Mouse (Mus musculus) cerebellum, adult 8-10 months (tissue): ENCODE measurements around the gene Emsy.

ENCODE experiments used
- DNase-seq: peaks from one replicate; pipeline ENCODE4 v3.0.0; 2022

Emsy gene

DNA sequence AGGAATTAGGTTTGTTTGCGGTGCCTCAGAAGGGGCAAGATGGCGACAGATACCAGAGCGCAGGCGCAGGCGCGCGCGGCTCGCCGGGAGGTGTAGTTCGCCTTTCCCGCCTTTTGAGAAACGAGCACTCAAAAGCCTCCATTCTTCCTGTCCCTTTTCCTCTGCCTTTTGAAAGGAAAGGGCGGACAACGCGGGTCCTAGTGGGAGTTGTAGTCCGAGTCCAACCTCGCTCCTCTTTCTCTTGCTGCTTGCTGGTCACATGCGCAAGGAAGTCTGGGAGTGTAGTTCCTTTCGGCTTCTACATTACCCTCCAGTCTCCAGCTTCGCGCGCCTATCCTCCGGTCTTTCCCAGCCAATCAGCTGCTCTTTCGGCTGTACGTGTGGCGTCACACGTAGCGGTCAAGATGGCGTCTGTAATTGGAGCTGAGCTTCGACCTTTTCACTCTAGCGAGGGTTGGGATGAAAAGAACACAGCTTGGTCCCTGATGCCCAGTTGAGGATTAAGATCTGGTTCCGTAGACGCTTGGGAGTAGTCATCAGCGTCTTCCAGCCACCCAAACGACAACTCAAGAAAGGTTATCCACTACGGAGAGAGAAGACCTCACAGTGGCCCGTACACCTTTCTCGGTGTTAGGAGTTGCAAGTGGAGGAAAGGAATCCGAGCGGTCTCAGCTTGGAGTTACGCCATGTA, at the start of gene Emsy:
Emsy (minus strand) TSS at position 253 of the 691 bp plus-strand sequence.
- peak; percentile 92 for DNase-seq

DNA sequence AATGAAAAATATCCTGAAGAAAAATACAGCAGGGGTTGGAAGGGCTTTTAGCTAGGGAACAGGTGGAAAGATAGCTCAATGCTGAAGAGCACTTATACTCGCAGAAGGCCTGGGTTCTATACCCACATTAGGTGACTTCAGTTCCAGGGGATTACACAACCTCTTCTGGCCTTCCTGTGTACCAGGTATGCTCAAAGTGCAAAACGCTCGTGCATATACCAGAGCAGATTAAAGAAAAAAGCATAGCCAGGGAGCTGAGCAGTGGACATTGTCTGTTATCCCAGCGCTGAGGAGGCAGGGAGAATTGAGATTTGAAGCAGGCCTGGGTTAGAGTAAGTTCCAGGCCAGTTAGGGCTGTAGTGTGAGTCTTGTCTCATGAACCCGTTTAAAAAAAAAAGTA, 47.7 kb upstream of the Emsy start:
- no peak for DNase-seq

DNA sequence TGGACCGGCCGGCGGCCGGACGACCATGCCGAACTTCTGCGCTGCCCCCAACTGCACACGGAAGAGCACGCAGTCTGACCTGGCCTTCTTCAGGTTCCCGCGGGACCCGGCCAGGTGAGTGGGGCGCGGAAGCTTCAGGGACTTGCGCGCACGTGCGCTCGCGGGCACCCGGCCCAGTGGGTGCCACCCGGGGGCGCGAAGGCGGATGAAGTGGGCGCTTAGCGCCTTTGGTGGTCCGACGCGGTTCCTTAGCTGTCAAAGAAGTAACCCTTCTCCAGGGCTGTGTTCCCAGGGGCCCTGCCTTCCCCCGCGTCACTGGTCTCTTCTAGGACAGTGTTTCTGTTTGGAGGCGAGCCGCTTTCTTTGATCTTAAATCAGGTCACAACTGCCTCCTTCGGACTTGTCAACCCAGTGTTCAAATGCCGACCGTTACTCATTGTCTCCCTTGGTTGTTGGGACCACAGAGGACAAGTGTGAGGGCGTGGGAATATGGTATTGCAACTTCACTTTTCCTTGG, 46.8 kb upstream of the Emsy start:
- DNase-seq, result peak; percentile 37

DNA sequence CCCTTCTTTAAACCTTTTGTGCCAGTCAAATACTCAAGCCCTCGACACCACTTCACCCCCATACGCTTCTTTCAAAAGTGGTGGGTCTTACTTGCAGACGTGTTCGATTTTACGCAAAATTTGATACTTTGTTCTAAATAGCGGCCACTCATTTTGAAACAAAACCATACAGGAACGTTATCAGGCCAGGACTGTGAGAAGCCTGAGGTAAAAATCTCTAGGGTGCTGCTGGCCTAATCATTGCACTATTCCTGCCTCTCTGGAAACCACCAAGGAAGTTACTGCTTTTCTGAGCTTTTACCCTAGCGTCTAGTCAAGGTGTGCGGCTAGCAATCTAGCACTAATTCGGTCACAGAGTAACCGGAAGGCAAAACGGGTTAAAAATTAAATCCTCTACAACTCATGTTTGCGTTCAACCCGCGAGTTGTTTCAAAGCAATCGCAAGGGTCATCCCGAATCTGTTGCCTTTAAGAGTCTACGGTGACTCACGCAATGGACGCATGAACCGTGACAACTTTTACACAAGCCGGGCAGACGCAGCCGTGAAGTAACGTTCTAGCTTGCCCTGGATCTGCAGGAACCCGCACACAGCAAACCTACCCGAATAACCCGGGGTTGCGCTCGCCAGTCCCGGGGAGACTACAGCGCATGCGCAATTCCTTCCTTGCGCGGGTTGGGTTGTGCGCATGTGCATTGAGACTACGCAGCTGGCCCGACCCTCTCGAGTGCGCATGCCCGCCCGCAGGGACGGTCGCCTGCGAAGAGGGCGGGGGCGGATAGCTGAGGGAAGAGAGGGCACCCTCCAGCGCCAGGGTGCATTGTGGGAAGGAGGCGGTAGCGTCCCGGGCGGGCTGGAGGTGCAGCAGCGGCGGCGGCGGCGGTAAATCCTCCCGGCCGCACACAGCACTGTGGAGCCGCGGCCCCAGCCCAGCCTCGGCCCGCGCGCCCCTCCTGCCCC, 46.0 kb upstream of the Emsy start, which contains the start of gene Thap12:
Thap12 (plus strand) TSS at position 821 of the 958 bp plus-strand sequence.
- peak; percentile 100 for DNase-seq

DNA sequence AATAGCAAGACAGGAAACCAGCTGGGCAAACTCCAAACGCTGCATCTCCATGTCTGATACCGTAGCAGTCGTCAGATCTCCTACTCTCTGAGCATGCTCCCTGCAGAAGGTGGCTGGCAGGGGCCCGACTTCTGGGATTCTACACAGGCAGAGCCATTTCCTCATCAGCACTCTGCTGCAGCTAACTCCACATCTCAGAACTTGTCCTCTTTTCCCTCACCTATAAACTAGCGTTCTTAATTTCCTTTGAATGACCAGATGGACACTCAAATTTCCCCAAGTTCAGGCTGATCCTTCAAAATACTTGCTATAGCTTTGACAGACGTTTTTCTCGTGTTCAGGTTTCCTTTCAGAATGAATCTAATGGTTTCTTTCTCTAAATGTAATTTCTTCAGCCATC, 45.2 kb upstream of the Emsy start:
- peak; percentile 30 for DNase-seq

DNA sequence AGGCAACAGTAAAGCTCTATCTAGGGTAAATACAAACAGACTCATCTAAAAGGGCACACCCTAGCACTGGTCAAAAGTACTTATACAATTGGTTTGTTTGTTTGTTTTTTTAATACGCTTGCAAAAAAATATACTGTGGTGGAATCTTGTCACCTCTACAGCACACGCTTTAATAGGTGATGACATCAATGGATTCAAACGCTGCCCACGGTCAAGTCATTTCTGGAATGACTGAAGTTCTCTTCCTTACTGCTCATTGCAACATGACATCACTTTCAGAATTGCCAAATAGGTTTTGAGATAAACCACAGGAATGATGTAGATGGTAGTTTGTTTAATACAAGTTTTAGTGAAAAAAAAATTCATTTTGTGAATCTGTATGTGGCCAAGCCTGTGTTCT, 42.0 kb upstream of the Emsy start:
- no peak for DNase-seq

DNA sequence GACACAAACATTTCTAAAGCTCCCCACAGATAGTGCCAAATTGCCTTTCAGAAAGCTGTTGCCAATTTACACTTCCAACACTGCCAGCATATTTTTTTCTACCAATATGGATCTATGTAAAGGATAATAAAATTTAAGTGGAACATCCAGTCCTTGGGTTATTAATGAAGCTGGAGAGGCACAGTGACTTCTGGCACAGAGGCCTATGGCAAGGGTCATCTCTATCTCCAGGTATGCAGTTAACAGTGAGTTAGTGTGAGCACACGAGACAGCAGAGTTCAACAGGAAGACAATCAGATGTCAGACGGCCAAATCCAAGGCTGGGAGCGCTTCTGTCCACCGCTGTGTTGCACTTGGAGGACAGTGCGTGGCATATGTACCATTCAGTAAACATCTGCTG, 41.5 kb upstream of the Emsy start:
- DNase-seq, result no peak

DNA sequence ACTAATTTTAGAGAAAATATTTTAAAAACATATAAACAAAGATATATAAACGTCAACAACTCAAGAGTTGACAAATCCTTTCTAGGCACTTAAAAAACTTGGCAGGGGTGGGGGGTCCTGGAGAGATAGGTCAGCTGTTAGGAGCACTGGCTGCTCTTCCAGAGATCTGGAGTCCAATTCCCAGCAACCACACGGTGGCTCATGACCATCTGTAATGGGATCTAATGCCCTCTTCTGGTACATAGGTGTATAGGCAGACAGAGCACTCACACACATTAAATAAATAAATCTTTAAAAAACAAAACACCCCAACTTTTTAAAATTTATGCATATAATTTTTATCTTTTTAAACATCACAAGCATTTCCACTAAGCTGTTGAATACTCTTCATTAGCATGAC, 40.9 kb upstream of the Emsy start:
- DNase-seq, result no peak

DNA sequence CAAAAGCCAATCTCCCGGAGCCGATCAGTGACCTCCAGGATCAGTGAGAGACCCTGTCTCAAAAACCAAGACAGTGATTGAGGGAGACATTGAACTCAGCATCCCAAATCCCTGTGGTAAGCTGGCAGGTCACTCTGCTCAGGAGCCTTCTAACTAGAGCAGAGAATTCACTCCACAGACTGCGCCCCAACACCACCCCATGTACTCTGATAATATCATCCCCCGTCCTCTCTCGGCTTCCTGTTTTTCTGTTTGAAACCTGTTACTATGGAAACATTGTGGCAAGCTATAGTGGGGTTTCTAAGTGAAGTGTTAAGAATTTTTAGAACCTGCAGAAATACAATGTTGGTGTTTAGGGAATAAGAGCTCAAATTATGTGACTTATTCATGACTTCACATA, 37.5 kb upstream of the Emsy start:
- no peak for DNase-seq

DNA sequence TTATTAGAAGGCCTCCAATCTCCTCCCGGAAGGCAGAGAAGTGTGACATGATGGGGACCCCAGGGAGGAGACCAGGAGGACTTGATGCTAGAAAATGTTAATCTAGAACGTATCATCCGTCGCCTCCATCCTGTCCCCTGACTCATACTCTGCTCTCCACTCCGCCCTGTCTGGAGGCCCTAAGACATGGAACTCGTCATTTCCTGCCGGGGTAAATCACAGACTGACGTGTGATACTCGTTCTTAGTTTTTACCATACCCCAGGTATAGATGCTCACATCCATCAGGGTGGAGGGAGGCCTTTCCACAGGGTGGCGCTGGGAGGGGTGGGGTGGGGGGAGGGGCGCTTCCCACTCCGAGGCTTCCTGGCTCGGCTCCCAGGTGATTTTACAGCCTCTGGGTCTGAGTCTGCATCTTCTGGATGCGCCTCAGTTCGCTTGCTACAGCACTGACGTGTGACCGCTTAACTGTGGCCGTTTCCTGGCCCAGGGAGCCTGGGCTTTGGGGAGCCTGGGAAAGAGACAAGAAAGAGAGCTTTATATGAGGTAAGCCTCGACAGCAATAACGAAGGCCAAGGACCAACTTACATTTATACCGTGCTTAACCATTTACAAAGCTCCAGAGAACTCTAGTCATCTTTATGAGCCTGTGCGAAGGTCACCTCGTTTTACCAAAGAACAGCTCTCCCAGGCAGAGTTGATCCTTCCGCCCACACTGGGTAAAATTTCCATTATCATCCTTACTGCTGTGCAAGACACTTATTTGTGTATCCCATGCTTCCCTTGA, 36.4 kb upstream of the Emsy start:
- DNase-seq, result no peak

DNA sequence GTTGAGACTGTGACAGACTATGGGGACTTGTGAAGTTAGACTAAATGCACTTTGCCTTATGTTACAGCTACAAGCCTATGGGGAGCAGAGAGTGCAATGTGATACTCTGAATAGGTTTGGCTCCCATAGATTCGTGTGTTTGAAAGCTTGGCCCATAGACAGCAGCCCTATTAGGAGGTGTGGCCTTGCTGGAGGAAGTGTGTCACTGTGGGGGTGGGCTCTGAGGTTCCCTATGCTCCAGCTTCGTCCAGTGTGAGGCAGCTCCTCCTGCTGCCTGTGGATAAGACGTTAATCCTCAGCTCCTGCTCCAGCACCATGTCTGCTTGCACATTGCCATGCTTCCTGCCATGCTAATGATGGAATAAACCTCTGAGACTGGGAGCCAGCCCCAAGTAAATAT, 34.2 kb upstream of the Emsy start:
- no peak for DNase-seq

DNA sequence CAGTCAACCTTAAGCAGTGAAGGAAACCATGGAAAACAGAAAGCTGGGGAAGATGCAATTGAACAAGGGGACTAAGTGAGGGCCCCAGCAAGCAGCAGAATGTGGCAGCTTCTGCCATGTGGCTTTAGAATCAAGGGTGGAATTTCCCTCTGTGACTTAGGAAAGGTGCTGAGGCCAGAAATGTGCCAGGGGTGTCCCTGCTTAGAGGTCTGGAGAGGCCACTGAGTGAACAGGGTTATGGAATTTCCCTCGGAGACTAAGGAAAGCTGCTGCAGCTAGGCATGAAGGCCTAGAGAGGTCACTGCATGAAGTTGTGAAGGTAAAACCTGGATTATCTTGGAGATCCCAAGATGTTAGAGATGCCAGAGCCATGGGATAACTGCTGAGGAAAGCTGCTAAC, 33.5 kb upstream of the Emsy start:
- no peak for DNase-seq

DNA sequence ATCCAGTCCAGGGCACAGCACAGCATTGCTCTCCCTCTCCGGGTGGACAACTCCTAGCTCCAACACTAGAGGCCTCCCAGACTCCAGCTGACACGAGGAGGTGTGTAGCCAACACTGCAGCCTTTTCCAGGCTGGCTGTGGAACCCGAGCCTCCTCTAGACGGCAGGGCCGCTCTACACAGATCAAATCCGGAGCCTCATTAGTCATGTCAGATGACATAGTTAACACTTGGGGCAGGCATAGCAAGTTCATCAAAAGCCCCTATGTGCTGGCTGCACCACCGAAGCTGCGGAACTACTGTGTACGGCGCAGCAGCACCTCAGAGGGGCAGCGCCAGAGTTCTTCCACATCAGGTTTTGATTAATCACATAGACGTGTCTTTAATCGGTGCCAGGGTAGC, 29.3 kb upstream of the Emsy start:
- no peak for DNase-seq

DNA sequence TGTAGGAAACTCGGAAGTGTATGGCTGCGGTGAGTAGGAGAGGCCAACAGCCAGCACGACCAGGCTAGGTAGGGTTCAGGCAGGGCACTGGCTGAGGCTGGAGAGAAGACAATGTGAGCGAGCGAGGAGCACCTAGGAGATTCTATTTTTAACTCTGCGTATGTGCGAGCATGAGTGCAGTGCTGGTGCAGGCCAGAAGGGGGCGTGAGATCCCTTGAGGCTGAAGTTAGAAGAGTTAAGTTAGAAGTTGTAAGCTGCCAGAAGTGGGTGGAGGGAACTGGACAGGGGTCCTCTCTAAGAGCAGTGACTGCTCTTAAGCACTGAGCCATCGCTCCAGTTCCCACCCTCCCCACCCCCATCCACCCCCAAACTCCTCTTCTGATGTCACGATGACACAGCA, 26.2 kb upstream of the Emsy start:
- no peak for DNase-seq

DNA sequence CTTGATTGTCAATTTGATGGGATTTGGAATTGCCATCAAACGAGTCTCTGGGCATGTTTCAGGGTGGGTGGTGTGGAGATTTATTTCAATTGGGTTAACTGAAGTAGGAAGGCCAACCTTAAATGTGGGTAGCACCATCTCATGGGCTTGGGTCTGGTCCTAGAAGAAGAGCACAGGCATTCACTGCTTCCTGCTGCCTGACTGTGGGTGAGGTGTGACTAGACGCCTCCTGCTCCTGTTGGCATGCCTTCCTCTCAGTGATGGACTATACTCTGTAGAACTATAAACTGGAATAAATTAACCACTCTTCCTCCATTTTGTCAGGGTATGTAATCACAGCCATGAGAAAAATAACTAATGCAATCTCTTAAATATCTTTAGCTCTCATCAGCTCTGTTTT, 24.1 kb upstream of the Emsy start:
- no peak for DNase-seq

DNA sequence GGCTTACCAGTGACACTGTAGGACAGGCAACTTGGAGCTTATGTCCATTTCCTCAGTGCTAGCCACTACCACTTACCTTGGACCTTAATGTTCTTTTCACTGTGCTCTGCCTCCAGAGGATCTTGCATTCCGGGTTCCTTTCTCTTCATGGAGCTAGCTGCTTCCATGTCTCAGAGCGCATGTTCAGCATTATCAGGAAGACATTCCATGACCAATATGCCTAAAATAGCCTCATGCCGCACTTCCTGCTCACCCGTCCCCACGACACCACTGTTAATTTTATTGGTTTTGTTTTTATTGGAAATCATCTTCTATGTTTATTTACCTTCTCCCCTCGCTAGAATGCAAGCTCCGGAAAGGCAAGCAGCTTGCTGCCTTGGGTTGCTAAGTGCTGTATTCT, 21.9 kb upstream of the Emsy start:
- no peak for DNase-seq

DNA sequence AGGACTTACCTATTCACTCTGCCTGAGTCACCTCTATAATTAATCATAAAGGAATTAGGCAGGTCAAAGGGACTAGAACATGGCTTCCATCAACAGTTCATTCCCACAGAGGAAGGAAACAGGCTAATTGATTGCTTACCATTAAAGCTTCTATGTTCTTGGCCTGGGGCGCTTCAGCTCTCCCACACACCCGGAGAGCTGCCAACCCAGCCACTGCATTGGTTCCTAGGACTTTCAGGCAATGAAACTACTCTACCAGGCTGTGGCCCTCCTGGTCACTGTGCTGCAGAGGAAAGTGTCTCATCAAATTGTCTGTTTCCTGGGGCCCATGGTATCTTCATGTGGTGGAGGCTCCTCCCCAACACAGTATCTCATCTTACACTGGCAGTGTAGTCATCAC, 20.9 kb upstream of the Emsy start:
- no peak for DNase-seq

DNA sequence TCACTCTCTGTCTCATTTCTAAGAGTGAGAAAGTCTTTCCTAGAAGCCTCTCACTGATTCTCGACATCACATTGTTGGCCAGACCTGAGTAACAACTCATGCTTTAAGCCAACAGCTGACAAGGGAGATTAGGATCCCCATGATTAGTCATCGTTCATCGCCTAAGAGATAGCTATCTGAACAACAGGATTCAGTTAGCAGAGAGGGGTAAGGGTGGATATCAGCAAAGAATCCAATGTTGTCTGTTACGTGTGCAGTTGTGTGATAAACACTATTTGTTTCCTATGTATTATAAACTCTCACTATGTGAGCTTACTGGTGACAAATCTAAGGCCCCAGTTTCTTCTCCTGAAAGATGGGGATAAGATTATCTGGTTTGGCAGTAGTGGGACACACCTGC, 17.8 kb upstream of the Emsy start:
- no peak for DNase-seq

DNA sequence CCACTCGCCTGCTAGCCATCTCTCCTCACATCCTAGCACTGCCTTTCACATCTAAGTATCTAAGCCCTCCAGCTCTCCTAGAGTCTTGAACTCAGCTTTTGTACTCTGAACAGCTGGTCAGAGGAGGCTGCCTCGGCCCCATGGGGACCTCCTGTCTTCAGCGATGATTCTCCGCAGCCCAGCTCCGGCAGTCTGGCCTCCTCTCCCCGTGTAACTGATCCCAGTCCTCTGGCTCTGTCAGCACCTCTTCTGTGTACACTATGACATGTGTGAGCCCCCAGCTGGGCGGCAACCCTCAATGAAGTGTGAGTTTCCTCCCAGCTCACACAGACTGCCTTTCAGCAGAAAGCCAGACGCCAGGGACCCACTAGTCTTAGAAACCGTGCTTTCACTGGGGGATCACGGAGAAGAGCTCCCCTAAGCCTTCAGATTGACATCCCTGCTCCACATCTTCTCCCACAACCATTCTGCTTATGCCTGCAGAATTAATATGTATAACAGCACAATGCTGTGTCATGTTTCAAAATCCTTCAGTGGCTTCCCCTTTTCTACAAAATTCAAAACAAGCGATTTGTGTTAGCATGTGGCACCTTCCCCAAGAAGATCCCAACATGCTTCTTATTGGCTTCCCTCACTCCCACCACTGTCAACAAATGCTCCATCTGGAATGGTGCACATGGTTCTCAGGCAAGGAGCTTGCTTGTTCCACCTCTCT, 15.8 kb upstream of the Emsy start:
- no peak for DNase-seq

DNA sequence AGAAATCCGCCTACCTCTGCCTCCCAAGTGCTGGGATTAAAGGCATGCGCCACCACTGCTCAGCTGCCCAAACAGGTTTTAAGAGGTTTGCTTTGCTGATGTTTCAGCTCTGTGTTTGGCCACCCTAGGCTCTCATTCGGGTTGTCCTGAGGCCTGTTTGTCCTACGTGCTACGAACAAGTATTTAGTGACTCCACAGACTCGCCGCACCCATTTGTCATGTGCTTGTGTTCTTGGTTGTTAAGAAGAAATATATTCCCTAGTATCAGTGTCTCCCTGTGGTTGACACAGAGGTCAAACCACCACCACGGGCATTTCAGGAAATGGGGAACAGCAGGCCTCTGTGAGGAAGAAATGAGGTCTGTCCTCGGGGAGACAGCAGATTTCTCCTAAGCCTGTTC, 14.8 kb upstream of the Emsy start:
- no peak for DNase-seq

DNA sequence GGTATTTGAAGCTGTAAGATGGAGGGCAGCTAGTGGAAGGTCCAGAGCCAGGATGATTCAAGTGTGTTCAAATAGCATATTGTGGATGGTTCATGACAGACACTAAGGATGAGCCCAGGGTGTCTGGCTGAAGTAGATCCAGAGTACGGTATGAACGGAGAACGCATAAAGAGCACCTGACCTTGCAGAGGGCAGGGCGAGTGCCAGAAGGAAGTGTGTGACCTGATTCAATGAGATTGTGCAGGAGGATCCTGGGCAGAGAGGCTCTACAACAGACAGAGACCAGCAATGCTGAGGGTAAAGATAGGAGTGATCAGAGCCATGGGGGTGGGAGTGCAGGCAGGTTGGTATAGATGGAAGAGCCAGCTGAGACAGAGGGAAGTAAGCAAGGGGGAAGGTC, 14.2 kb upstream of the Emsy start:
- no peak for DNase-seq

DNA sequence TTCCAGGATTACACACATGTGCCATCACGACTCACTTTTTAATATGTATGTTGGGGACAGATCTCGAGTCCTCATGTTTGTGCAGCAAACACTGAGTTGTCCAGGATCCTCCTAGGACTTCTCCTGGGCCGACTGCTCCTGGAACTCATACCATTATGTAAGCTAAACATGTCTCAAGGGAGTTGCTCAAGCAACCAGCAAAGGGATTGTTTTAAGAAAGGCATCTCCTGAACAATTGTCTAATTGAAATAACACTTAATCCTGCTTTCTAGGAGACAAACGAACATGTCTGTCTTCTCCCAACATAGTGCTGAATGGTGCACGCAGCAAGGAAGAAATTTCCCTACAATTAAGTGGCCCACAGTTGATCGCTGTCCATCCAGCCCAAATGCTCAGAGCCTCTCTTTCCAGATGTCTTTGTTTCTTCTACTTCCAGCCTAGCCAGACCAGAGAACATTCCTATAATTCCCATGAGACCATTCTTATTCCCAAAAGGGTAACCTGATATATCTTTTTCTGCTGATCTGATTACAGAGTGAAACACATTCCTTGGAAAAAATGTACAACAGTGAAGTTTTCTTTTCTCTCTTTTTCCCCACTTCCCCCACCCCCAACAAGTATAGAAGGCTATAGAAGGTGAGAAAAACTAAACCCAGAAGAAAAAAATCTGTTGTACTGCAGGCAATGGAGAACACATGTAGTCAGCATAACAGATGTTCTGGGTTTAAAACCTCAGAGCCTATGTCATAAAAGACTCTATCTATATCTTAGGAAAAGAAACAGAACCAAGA, 11.6 kb upstream of the Emsy start:
- no peak for DNase-seq
